Mouse (Mus musculus) hindbrain, embryonic 15.5 days (tissue): Measurements from ENCODE around the gene Smarcb1. TPM values are rescaled to one million over a fixed set of nuclear protein-coding genes. Genes with fewer than 3 reads are reported as not detected.

Experiments
- ATAC-seq: fragments of 200-750 bp; cut with Nextera tagmentation; 2 replicates; pipeline ENCODE4 v1.8.0; 2017; ENCODE audit warnings: low read depth, moderate number of reproducible peaks, moderate TSS enrichment; ENCODE audit not compliant: low FRiP score
- H3K27ac ChIP-seq: fragments of 300-500 bp; sonication (generic); replicated peaks from 2 replicates; pipeline ENCODE4 v1.5.1; 2015; ENCODE audit warnings: mild to moderate bottlenecking, inconsistent platforms
- H3K27me3 ChIP-seq: fragments of 300-500 bp; sonication (generic); 2 replicates; pipeline ENCODE4 v1.6.1; 2015; ENCODE audit warnings: control low read depth, inconsistent platforms
- H3K36me3 ChIP-seq: fragments of 300-500 bp; sonication (generic); 2 replicates; pipeline ENCODE4 v1.6.1; 2015; ENCODE audit warnings: control low read depth, inconsistent platforms
- H3K4me1 ChIP-seq: fragments of 300-500 bp; sonication (generic); replicated peaks from 2 replicates; pipeline ENCODE4 v1.6.1; 2015; ENCODE audit warnings: control low read depth, inconsistent platforms
- H3K4me2 ChIP-seq: fragments of 300-500 bp; sonication (generic); 2 replicates; pipeline ENCODE4 v1.6.1; 2015; ENCODE audit warnings: moderate library complexity, mild to moderate bottlenecking, inconsistent platforms
- H3K4me3 ChIP-seq: fragments of 300-500 bp; sonication (generic); 2 replicates; pipeline ENCODE4 v1.5.1; 2015; ENCODE audit warnings: mild to moderate bottlenecking, inconsistent platforms
- H3K9ac ChIP-seq: fragments of 300-500 bp; sonication (generic); 2 replicates; pipeline ENCODE4 v1.6.1; 2015; ENCODE audit warnings: inconsistent platforms
- H3K9me3 ChIP-seq: fragments of 300-500 bp; sonication (generic); 2 replicates; pipeline ENCODE4 v1.6.1; 2016; ENCODE audit warnings: control low read depth, inconsistent platforms
- WGBS: fragments of 180-500 bp; shearing (Covaris S2); methylation state at CpG from one replicate; pipeline ENCODE4 v1.1.7; 2015; 5-methylcytosine and 5-hydroxymethylcytosine counted together
- polyA plus RNA-seq: library from polyadenylated mRNA; unstranded; fragments of >200 nt; fragmentation: Nextera tagmentation; extraction: Ambion mirVana; gene quantifications from 2 replicates; pipeline ENCODE4 v1.2.1, GENCODE M21; 2015

Smarcb1 gene
- polyA plus RNA-seq, 1 experiment from 2014 or later = 263 TPM

DNA sequence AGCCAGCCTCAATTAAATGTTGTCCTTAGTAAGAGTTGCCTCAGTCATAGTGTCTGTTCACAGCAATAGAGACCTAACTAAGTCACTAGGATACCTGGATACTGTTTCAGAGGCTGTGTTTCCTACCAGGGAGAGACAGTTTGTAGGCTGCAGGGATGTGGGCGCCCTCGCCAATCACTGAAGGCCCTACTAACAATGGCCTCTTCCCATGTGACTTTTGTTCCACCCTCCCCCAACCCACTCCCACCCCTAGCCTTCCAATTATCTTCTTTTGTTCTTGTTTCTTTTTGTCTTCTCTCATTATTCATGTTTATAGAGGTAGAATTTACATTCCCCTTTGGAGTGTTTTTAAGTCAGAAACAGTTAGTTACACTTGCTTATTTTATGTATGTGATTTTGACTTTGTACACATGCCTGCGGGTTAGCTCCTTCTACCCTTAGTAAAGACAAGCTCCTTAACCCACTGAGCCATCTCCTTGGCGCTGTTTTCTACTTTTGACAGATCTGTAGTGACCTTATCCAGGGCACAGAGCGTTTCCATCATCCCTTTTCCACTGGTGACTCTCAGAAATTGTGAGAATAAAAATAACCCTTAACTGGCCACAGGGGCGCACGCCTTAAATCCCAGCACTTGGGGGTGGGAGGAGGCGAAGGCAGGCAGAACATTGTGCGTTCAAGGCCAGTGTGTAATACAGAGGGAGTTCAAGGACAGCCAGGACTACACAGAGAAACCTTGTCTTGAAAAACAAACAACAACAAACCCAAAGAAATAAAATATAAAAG, 19.8 kb upstream of the Smarcb1 start:
- H3K4me1 ChIP-seq = peaks cover 16% of the 10 kb centered on the region
- H3K9me3 ChIP-seq = no peaks in the 10 kb centered on the region
- H3K27me3 ChIP-seq = no peaks in the 10 kb centered on the region
- no peak overlapping the region for H3K27ac ChIP-seq
- ATAC-seq = no peak
- no peaks in the 10 kb centered on the region for H3K36me3 ChIP-seq
- WGBS = 59% methylated on average over 9 of the region's 9 CpGs
- H3K4me2 ChIP-seq = no peak overlapping the region
- H3K4me3 ChIP-seq = no peak overlapping the region
- no peak overlapping the region for H3K9ac ChIP-seq

DNA sequence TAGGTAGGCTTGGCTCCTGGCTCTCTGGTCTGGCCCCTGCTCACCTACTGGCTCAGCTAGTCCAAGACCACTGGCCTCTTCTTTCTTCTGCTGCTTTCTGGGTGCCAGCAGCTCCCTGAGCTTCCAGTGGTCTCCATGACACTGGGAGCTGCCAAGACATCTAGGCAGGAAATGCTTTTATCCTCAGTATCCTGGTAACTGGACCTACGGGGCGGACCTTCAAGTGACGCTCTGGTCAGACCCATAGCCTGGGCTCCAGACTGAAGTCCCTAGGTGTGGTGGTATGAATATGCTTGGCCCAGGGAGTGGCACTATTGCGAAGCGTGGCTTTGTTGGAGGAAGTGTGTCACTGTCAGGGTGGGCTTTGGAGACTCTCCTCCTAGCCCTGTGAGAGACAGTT, 19.1 kb upstream of the Smarcb1 start, which contains the start of gene Gm867:
Gm867 (minus strand) TSS at position 153 of the 400 bp plus-strand sequence.
- H3K27me3 ChIP-seq = no peaks in the 10 kb centered on the region
- H3K9ac ChIP-seq = no peak within 1 kb of the TSS
- 68% methylated on average over 5 of the region's 5 CpGs for WGBS
- peaks cover 23% of the 10 kb centered on the region for H3K4me1 ChIP-seq
- no peak within 1 kb of the TSS for H3K4me2 ChIP-seq
- H3K9me3 ChIP-seq = no peaks in the 10 kb centered on the region
- H3K36me3 ChIP-seq = no peaks in the 10 kb centered on the region
- no peak within 1 kb of the TSS for H3K27ac ChIP-seq
- H3K4me3 ChIP-seq = no peak within 1 kb of the TSS
- no peak for ATAC-seq

DNA sequence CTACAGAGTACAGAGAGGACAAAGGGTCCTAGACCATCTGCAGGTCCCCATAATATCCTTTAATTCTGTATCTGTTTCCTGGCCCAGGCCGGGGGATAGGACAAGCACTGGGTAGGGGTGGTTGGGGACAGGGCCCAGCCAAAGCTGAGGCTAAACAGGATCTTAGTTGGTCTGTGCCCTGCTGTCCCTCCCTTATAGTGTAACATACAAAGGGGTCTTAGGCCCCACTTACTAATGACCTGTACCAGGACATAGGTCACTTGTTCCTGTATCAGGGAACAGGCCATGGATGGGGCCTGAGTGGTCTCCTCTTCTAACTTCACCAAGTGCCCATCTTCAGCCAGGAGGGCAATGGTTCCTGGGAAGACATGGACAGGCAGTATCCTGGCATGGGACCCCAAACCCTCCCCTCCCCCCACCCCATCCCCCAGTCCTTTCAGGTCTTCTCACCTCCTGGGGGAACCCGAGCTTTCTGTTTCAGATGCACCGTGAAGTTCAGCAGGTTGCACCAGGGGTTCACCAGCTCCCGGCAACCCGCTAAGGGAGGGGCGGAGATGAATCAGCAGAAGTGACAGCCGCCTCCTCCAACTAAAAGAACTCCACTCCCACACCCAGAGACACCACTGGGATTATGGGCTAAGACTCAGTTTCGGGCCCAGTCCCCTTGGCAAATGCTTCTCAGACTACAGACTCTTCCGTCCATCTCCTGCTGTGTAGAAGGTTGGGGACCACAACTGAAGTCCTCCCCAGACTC, 18.2 kb upstream of the Smarcb1 start:
- no peak for ATAC-seq
- H3K9me3 ChIP-seq = no peaks in the 10 kb centered on the region
- H3K4me2 ChIP-seq = no peak overlapping the region
- H3K9ac ChIP-seq = no peak overlapping the region
- H3K36me3 ChIP-seq = no peaks in the 10 kb centered on the region
- WGBS = 43% methylated on average over 9 of the region's 9 CpGs
- H3K27ac ChIP-seq = no peak overlapping the region
- peaks cover 4% of the 10 kb centered on the region; the same call in 1 of the 2 replicates for H3K27me3 ChIP-seq
- H3K4me1 ChIP-seq = peaks cover 27% of the 10 kb centered on the region
- no peak overlapping the region for H3K4me3 ChIP-seq

DNA sequence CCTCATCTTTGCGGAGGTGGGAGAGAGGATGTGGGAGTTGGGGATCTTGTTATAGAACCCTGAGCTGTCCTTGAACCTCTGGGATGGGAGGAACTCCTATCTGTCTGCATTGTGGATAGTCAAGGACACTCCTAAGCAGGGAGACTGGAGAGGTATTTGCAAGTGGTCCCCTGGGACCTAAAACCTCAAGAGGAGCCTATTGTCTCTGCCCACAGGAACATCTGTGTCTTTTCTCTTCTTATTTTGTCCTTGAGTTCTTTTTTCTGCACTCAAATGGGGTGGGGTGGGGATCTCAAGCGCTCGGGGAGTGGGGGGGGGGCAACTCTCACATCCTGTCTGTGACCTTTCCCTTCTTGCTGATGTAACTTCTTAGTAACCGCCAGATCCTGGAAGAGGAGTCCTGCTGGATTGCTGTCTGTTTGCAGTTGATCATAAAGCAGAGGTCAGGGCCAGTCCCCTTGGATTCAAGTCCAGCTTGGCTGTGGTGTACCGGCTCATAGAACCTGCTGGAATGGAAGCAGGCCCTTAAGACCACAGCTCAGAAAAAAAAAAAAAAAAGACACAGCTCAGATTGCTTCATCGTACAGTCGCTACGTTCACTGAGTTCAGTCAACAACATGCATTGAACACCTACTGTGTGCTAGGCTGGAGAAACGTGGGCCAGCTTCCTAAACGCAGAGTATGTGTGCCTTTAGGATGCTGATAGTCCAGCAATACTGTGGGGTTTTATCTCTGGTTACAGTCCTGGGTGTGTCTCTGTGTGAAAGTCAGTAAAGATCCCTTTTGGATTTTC, 16.6 kb upstream of the Smarcb1 start:
- Histone ChIP-seq H3K27me3 (peaks cover 9% of the 10 kb centered on the region; the same call in 1 of the 2 replicates), H3K9ac (no peak overlapping the region), H3K36me3 (no peaks in the 10 kb centered on the region), H3K9me3 (no peaks in the 10 kb centered on the region), H3K4me3 (no peak overlapping the region), H3K27ac (no peak overlapping the region), H3K4me1 (peaks cover 21% of the 10 kb centered on the region), H3K4me2 (peak overlapping the region; percentile 66)
- ATAC-seq = no peak
- 55% methylated on average over 10 of the region's 10 CpGs for WGBS

DNA sequence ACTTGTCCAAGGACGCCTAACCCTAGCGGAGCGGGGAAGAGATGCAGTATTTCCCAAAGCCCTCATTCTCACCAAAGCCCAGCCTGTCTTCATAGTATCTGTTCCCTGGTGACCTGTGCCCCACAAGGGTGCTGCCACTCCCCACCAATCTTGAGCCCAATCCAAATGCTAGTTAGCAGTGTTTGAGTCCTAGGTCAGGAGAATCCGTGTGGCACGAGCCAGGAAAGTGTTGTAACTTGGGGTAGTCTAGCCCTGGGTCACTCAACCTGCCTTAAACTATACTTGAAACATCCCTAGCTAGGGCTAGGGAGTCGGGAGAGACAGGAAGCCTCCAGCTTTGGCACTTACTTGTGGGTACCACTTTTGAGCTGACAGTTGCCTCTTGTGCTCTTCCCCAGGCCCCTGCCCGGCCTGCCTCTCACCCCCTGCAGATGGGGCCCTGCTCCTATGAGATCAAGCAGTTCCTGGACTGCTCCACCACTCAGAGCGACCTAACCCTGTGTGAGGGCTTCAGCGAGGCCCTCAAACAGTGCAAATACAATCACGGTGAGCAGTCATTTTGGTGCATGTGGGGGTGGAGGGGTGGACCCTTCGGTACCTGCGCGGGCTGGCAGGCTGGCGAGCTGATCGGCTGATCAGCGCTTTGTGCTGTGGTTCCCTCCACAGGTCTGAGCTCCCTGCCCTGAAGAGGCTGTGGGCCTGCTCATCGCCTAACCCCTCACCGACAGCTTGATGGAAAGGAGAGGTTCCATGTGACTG, 15.7 kb upstream of the Smarcb1 start:
- Histone ChIP-seq H3K9ac (no peak overlapping the region), H3K4me2 (peak overlapping the region; percentile 66), H3K36me3 (no peaks in the 10 kb centered on the region), H3K27me3 (peaks cover 14% of the 10 kb centered on the region; the same call in 1 of the 2 replicates), H3K4me3 (peak overlapping the region; percentile 49), H3K9me3 (no peaks in the 10 kb centered on the region), H3K27ac (no peak overlapping the region), H3K4me1 (peaks cover 30% of the 10 kb centered on the region)
- WGBS = 37% methylated on average over 18 of the region's 18 CpGs
- ATAC-seq = no peak

DNA sequence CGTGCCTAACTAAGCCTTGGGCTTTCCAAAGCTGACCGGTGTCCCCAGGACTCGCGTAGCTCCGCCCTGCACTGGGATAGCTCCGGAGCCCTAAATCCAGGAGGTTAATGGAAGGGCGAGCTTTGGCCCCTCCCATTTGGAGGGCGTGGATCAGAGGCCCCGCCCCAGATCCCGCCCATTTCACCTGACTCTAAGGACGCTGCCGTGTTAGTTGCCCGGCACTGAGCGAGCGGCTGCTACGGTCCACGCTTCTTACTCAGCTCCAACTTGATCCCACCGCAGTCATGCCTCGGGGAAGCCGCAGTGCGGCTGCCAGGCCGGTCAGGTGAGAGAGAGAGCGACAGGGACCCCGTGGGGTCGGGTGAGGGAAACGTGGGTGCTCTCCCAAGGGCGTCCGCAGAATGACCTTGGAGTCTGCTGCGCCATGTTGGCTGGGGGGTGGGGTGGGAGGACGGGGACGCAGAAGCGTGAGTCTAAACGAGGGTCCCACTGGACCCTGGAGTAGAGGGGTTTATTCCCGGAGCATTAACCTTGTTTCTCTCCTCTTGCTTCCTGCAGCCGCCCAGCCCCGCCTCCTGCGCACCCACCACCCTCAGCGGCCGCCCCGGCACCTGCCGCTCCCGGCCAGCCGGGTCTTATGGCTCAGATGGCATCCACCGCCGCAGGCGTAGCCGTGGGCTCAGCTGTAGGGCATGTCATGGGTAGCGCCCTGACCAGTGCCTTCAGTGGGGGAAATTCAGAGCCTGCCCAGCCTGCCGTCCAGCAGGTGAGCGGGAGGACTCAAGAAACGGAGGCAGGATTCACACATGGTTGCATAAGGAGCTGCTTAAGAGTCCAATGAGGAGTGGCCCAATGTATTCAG, 14.5 kb upstream of the Smarcb1 start, which contains the start of gene Mmp11:
Mmp11 (minus strand) TSS at position 817 of the 862 bp plus-strand sequence.
- Histone ChIP-seq H3K27me3 (peaks cover 14% of the 10 kb centered on the region; the same call in 1 of the 2 replicates), H3K4me1 (peaks cover 42% of the 10 kb centered on the region), H3K27ac (peak within 1 kb of the TSS; percentile 56), H3K9ac (peak within 1 kb of the TSS; percentile 49), H3K4me3 (peak within 1 kb of the TSS; percentile 49), H3K36me3 (no peaks in the 10 kb centered on the region), H3K9me3 (no peaks in the 10 kb centered on the region), H3K4me2 (peak within 1 kb of the TSS; percentile 66)
- 2% methylated on average over 50 of the region's 51 CpGs for WGBS
- peak; percentile 79 for ATAC-seq

DNA sequence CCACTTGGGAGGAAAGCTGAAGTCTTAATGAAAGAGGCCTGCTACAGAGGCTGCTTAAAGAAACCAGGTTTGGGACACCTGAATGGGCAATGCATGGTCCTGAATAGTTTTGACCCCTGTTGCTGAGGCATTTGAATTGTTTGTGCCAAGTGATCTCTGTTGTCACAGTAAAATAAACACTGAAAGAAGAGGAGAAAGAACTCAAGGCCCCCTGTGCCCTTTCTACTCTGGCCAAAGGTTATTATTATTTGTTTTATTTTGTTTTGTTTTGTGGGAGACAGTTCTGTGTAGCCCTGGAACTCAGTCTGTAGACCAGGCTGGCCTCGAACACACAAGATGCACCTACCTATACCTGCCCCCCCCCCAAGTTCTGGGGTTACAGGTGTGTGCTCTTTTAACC, 13.6 kb upstream of the Smarcb1 start:
- Histone ChIP-seq H3K4me3 (peak overlapping the region; percentile 49), H3K9me3 (no peaks in the 10 kb centered on the region), H3K9ac (no peak overlapping the region)

DNA sequence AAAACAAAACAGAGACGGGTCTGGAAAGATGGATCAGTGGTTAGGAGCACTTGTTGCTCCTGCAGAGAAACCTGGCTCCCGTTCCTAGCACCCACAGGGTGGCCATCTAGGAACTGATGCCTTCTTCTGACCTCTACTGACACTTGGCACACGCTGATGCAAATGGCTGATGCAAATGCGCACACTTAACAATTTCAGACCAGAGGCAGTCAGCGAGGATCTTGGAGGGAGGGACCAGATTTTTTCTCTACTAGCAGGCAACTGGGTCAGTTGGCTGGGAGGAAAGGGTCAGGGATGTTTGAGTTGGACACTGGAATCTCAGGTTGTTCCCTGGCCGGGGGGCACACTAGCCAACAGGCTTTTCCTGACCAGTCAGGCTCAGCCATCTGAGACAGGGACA, 11.5 kb upstream of the Smarcb1 start, which contains the start of gene Chchd10:
Chchd10 (plus strand) TSS at position 240 of the 400 bp plus-strand sequence.
- Histone ChIP-seq H3K36me3 (no peaks in the 10 kb centered on the region), H3K27me3 (peaks cover 14% of the 10 kb centered on the region; the same call in 1 of the 2 replicates), H3K9ac (peak within 1 kb of the TSS; percentile 65), H3K27ac (no peak within 1 kb of the TSS), H3K4me2 (peak within 1 kb of the TSS; percentile 90), H3K4me1 (peaks cover 50% of the 10 kb centered on the region), H3K4me3 (peak within 1 kb of the TSS; percentile 44), H3K9me3 (no peaks in the 10 kb centered on the region)
- WGBS = 13% methylated on average over 6 of the region's 6 CpGs
- ATAC-seq = no peak

More for the DNA sequence above, 13.6 kb upstream of the Smarcb1 start:
- Histone ChIP-seq H3K4me2 (peak overlapping the region; percentile 66), H3K27ac (no peak overlapping the region), H3K4me1 (peaks cover 50% of the 10 kb centered on the region), H3K27me3 (peaks cover 14% of the 10 kb centered on the region; the same call in 1 of the 2 replicates), H3K36me3 (no peaks in the 10 kb centered on the region)
- WGBS = 90% methylated on average over 1 of the region's 1 CpGs
- ATAC-seq = no peak

DNA sequence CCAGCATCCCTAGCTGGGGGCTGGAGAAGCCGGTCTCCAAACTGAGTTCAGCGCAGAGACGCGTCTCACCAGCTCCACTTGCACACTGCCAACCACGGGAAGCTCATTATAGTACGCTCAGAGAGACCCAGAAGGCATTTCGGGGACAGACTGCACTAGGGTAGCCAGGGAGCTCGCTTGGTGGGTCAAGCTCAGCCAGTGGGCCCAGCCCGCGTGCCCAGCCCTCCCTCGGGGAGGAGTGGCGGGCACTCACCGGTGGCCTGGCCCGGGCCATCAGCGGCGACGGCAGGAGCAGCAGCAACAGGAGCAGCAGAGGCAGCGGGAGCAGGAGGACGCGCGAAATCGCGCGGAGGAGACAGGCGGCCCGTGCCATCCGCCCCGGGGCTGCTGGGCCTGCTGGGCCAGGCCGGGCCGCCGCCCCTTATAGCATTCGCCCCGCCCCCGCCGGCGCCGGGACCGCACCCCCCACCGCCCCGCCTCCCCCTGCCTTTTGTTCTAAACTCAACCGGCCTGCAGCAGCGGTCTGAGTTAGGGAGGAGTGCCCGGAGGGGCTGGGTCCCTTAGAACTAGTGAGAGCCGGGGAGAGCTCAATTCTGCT, 10.8 kb upstream of the Smarcb1 start:
- peaks cover 14% of the 10 kb centered on the region; the same call in 1 of the 2 replicates for H3K27me3 ChIP-seq

DNA sequence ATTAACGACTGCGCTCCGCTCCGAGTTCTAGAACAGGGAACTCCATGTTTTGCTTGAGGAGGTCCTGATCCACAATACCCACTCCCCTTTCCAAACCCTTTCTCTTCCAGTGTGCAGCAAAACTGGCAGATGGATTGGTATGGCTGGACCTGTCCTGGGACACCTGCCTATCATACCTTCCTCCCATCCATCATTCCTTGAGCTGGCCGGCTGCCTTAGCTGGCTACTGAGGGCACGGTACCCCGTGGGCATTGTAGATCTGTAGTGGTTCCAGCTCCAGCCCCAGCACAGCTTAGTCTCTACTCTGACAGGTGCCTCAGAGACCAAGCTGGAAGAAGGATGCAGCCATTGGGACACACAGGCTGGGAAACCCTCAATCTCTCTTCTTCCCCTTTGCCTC, 9.9 kb upstream of the Smarcb1 start:
- Histone ChIP-seq H3K9ac (0 out of 2 replicates have a peak overlapping the region, but pooled peaks have one; percentile 65), H3K36me3 (no peaks in the 10 kb centered on the region), H3K27ac (no peak overlapping the region), H3K27me3 (peaks cover 14% of the 10 kb centered on the region; the same call in 1 of the 2 replicates), H3K4me1 (peaks cover 41% of the 10 kb centered on the region), H3K4me2 (peak overlapping the region; percentile 90), H3K9me3 (no peaks in the 10 kb centered on the region), H3K4me3 (peak overlapping the region; percentile 44)
- 28% methylated on average over 7 of the region's 7 CpGs for WGBS
- ATAC-seq = no peak

More for the DNA sequence above, 10.8 kb upstream of the Smarcb1 start:
- ATAC-seq = peak; percentile 21; the same call in 1 of the 2 replicates
- H3K4me1 ChIP-seq = peaks cover 47% of the 10 kb centered on the region
- H3K4me2 ChIP-seq = peak overlapping the region; percentile 90
- peak overlapping the region; percentile 65 for H3K9ac ChIP-seq
- no peak overlapping the region for H3K27ac ChIP-seq
- WGBS = 0% methylated on average over 39 of the region's 44 CpGs
- no peaks in the 10 kb centered on the region for H3K9me3 ChIP-seq
- H3K4me3 ChIP-seq = peak overlapping the region; percentile 44
- H3K36me3 ChIP-seq = no peaks in the 10 kb centered on the region
